Mouse (Mus musculus) thymus, adult 18-20 months (tissue): ENCODE measurements around the gene Vax2.

Experiments used
- DNase-seq, 2 experiments: peaks; one replicate each; pipeline ENCODE4 v3.0.0; 2022; ENCODE audit warnings: mixed read lengths in 2 of 2

The Vax2 gene

GRCm38 (mm10) chr6:83711067-83711675 is at the start of gene Vax2:
Gene Vax2 (plus strand): TSS chr6:83711264.
- DNase-seq = peak; percentile 27 to 34

DNA sequence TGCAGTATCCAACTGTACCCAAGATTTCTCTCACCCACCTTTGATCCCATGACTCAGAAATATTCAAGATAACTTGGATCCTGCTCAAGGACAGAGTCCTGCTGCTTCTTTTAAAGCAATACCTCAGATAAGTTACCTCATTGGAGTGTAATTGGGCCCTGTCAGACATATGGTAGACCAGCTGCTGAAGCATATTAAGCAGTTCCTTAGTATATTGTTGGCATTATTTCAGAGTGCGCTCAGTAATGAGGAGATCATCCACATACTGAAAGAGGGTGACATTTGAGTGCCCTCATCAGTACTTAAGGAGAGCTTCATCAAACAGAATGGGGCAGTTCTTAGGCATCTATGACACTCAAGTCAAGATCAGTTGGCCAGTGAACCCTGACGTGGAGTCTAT is 46.1 kb upstream of the Vax2 start:
- no peak for DNase-seq

GRCm38 (mm10) chr6:83673395-83673794 is 37.7 kb upstream of the Vax2 start:
- peak; percentile 38 to 40 for DNase-seq

- no peak for DNase-seq
Observed at GRCm38 (mm10) chr6:83677757-83678156, 33.3 kb upstream of the Vax2 start, which contains the start of gene Cd207. Gene Cd207 (minus strand): TSS chr6:83677857.

GRCm38 (mm10) chr6:83689374-83689773 is 21.7 kb upstream of the Vax2 start:
- DNase-seq = no peak

DNA sequence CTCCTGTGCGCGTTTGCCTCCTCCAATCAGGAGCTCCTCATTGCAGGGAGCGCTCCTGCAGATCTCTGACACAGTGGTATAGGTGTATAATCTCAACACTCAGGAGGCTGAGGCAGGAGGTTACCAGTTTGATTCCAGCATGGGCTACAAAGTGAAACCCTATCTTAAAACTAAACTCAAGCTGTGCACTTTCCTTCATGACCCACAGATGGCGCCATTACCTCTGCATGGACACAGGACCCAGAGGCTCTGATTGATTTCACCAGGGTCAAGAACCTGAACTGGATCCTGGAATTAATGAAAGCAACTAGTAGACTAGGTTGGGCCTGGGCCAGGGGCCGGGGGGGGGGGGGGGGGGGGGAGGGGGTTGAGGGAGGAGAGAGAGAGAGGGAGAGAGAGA is 20.8 kb upstream of the Vax2 start:
- no peak for DNase-seq

DNA sequence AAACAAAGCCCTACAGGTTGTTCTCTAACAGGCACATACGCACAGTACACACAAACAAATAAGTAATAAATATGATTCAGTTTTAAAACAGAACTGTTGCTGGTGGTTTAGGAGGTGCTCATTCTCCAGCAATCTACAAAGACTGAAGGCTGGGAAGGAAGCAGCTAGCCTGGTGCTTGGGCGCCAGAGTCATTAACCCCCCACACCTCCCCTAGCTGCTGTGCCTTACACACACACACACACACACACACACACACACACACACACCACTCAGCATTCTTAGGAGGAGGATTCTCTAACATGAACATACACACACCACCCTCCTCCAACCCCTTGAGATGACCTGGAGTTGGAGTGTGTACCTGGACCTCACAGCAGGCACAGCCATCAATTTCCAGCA is 20.1 kb upstream of the Vax2 start:
- no peak for DNase-seq

GRCm38 (mm10) chr6:83692962-83693361 is 18.1 kb upstream of the Vax2 start:
- no peak for DNase-seq

GRCm38 (mm10) chr6:83693835-83694234 is 17.2 kb upstream of the Vax2 start:
- DNase-seq = no peak

- no peak for DNase-seq
Observed at GRCm38 (mm10) chr6:83695731-83696130, 15.3 kb upstream of the Vax2 start.

DNA sequence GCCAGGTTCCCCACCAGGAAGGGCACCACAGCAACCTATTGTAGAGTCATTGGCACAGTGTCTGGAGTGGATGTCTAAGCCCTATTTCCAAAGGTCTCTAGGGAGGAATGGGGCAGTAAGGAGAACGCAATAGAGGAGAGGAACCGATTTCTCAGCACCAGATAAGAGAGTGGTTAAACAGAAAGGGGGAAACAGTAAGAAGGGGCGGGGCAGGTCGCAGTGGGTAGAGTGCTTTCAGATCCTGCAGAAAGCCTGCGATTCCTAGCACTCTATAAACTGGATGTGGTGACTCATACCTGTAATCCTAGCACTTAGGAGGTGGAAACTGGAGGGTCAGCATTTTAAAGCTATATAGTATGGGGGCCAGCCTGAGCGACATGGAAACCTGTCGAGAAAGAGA is 14.4 kb upstream of the Vax2 start:
- no peak for DNase-seq

DNA sequence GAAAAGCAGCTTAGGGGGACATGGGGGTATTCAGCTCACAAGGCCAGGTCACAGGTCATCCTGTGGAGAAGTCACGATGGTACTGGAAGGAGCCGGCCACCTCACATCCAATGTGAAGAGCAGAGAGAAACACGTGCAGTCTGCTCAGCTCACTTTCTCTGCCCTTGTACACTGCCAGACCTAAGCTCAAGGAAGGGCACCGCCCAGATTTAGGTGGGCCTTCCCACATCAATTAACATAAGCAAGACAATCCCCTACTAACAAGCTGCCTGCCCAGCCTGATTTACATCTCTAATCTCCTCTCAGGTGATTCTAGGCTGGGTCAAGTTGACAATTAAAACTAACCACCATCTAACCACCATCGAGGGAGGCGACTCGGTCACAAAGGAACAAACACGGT is 13.1 kb upstream of the Vax2 start:
- DNase-seq = no peak

DNA sequence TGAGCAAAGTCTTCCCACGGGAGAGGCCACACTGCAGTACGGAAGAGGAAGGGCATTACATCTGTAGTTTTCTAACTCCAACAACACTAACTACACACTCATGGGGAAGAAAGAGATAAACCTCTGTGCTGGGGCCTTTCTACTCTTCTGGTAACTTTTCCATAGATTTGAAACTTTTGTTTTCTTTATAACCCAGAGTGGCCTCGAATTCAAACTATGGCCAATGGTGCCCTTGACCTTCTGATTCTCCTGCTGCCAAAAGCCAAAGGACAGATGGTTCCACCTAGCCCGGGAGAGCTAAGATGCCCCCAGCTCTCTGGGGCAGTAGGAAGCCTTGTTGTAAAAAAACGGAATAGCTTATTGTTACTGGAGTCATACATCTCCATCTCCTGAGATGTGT is 11.1 kb upstream of the Vax2 start:
- DNase-seq = no peak

GRCm38 (mm10) chr6:83701001-83701400 is 10.1 kb upstream of the Vax2 start:
- no peak for DNase-seq

DNA sequence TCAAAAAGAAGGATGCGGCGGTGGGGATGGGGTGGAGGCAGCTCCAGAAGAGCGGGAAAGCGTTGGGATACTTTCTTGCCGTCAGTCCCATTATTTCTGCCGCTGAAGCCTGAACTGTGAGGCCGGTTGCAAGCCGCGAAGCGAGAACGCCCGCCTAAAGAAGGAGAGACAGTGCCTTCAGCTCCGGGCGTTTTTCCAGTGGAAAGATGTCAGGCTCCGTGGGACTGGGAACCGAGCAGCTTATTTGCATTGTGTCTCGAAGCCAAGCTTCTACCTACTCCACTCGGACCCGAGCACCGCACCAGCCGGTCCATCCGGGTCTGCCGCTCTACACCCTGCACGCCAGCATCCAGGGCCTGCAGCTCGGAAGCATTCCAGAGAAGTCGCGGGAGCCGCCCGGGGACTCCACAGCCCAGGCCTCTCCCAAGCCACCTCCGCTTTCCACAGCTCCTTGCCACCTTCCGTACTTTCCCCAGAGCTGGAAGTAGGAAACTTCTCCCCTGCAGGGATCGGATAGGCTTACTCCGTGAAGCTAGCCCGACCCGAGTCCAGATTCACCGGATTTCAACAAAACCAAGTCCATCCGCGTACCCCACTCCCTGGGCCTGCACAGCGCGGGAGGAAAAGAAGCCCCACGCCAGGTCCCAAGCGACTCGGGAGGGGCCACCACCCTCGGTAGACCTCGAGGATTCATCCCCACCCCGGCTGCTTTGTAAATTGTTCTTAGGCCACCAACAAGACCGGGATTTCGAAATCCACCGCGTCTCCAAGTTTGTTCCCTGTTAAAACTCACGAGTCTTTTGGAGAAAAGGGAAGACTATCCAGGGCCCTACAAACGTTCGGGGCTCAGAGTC is 8.7 kb upstream of the Vax2 start:
- DNase-seq = no peak

GRCm38 (mm10) chr6:83703000-83703721 is 7.9 kb upstream of the Vax2 start:
- DNase-seq = no peak

- no peak for DNase-seq
Observed at GRCm38 (mm10) chr6:83703722-83704078, 7.4 kb upstream of the Vax2 start.

DNA sequence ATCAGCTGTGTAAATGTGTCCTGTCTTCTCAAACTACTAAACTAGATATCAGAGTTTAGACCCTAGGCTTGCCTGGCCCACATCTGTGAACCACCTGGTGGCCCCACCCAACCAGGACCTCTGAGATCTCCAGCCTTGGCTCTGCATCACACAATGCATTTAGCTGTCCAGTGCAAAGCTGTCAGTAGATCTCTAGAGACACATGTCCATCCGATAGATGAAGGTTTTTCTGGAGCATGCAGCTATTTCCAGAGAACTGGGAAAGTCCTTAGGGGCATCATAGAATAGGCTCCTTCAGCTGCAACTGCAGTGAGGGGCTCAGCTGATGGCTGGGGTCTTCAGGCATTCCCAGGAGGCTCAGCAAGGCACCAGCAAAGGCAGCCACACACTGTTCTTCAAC is 6.8 kb upstream of the Vax2 start:
- DNase-seq = no peak

DNA sequence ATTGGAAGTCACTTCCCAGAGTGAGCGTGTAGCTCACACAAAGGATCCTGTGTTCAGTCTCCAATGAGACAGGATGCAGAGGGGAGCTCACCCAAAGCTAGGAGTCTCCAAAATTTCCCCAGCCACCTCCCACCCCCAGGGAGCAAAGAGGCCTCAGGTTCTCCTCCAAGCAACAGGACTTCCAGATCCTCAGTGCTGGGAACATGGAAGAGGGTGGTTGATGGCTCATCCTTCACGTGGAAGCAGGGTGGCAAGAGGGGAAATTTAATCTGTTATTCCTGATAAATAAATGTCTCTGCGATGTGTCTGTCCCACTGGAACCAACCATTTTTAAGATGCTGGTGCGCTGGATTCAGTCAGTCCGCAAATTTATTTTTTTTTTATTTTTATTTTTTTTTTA is 6.4 kb upstream of the Vax2 start:
- DNase-seq = no peak

- DNase-seq = no peak
Observed at GRCm38 (mm10) chr6:83707738-83708510, 3.1 kb upstream of the Vax2 start.

DNA sequence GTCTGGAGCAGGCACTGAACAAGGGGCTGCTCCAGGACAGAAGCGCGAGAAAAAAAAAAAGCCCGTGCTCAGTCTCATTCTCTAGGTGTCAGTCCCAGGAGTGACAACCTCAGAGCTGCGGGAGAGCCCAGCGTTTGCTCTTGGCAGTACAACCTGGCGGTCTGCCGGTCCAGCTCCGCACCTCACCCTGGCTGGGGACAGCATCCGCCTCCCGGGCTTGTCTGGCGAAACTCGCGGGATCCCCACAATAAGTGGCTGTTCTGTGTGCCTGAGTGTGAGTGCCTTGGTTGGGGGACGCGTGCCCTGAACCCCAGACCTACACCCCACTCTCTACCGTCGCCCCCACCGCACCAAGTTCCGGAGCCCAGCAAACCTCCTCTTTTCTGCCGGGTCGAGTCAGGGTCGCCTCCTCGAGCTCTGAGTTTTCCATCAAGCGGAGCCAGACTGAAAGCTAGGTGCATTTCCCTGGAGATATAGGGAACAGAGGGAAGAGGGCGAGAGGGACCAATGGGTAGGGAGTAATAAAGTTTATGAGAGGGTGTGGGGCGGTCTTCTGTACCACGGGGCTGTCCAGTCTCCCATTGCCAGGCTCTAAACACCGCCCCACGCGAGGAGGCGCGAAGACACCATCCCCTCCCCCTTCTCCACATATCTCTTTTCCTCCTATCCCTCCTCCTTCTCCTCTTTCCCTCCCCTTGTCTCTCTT is 550 bp upstream of the Vax2 start:
- no peak for DNase-seq

DNA sequence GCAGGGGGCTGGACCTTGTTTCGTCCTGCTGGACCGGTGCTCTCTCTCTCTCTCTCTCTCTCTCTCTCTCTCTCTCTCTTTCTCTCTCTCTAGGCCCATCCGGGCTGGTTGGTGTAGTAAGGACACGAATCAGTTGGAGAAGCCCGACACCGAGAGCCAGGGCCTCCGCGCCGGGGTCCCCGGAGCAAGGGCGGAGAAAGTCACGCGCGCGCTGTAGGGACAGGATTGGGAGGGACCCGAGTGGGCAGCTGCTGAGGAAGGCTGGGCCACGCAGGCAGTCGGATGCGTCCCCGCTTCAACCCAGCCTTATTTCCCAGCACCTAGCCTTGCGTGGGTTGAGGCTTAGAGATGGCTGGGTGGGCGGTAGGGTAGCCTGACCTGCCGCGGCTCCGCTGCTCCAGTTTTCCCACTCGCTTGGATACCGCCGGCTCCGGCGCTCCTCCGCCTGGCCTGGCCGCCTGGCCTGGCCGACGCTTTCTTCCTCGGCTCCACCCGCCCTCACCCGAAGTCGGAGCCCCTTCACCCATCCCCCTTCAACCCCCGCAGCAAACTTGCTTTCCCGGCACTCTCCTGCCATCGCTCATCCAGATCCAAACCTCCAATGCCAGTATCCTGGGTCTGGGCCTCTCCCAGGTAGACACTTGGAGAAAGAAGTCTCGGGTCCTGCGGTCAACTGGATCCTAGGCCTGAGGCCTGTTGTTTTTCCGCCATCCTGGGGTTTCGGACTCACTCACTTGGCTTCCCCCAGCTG is 836 bp downstream of the Vax2 start:
- DNase-seq = no peak
